In genomic region chr11:20794913-20795254, GRCm38 (mm10) we compare ENCODE assay signal across 8 mouse cellular contexts. TPM values are rescaled to one million over a fixed set of nuclear protein-coding genes. Genes with fewer than 3 reads are reported as not detected.
DNase-seq lines count a peak whose midpoint lies in the region; ATAC-seq and TF ChIP-seq lines count a peak whose summit lies in the region.

No protein-coding gene starts in this region.

- no peak for TF ChIP-seq POLR2A in CH12.LX (IDR thresholded peaks at IDR 0.05; ENCODE audit: low read depth, low read length)
- no peak for TF ChIP-seq POLR2A in embryonic fibroblast, embryonic 13.5 days (IDR thresholded peaks at IDR 0.05; ENCODE audit: low read depth, low read length)

- peak; percentile 23; the same call in 1 of the 2 replicates for ATAC-seq in kidney, postnatal 0 days (replicated peaks; ENCODE audit: low FRiP score, low read depth)
- ATAC-seq in midbrain, embryonic 12.5 days (ENCODE audit: low FRiP score, low read depth), result peak; percentile 58

- TF ChIP-seq EP300 in CH12.LX (IDR thresholded peaks at IDR 0.05; ENCODE audit: low read length), result no peak

- intact Hi-C loops in left cerebral cortex, adult 2 months (cut with DNase I), result loop anchor here (1.0 to 10.0 kb wide), 4 partner anchors 95 to 660 kb away; no protein-coding TSS in a partner anchor

- no peak for DNase-seq in kidney, postnatal 0 days (ENCODE audit: low spot score)
- no peak for DNase-seq in kidney, adult 18-20 months
- no peak for DNase-seq in CH12.LX (ENCODE audit: extremely low read depth)
- no peak for DNase-seq in cerebellum, adult 8-10 months
- DNase-seq in cerebellum, adult 11 months, result no peak
- no peak for DNase-seq in left cerebral cortex, adult 2 months (ENCODE audit: extremely low spot score in 1 of 2, low spot score in 2 of 2)

- no peaks in the 10 kb centered on the region for H3K9me3 ChIP-seq in kidney, postnatal 0 days (replicated peaks; ENCODE audit: low read length)
- H3K9me3 ChIP-seq in CH12.LX (replicated peaks; ENCODE audit: low read length), result peaks cover 11% of the 10 kb centered on the region
- H3K9me3 ChIP-seq in midbrain, embryonic 12.5 days, result peaks cover 5% of the 10 kb centered on the region; the same call in 1 of the 2 replicates

- no peak overlapping the region for H3K27ac ChIP-seq in kidney, postnatal 0 days
- no peak overlapping the region for H3K27ac ChIP-seq in CH12.LX (ENCODE audit: insufficient read depth, low read depth)
- H3K27ac ChIP-seq in embryonic fibroblast, embryonic 13.5 days (ENCODE audit: insufficient read depth, low read length), result no peak overlapping the region
- H3K27ac ChIP-seq in midbrain, embryonic 12.5 days (replicated peaks), result no peak overlapping the region
- H3K27ac ChIP-seq in left cerebral cortex, adult 2 months, result no peak overlapping the region

- H3K36me3 ChIP-seq in kidney, postnatal 0 days (ENCODE audit: insufficient read depth, low read length), result no peaks in the 10 kb centered on the region
- H3K36me3 ChIP-seq in CH12.LX (replicated peaks in 1 of 2; ENCODE audit: control insufficient read depth in 1 of 2, insufficient read depth in 1 of 2, low read length in 1 of 2), result no peaks in the 10 kb centered on the region
- H3K36me3 ChIP-seq in midbrain, embryonic 12.5 days, result no peaks in the 10 kb centered on the region

- no peak for TF ChIP-seq CTCF in kidney, postnatal 0 days (IDR thresholded peaks at IDR 0.05; ENCODE audit: low read depth)
- TF ChIP-seq CTCF in CH12.LX (conservative IDR thresholded peaks at IDR 0.05 in 1 of 2, IDR thresholded peaks at IDR 0.05 in 1 of 2; ENCODE audit: low read depth in 2 of 2, low read length in 2 of 2), result no peak; a peak in 1 of 4 replicates
- 0 out of 2 replicates have a peak, but pooled peaks have one; percentile 10 for TF ChIP-seq CTCF in embryonic fibroblast, embryonic 13.5 days (IDR thresholded peaks at IDR 0.05; ENCODE audit: borderline replicate concordance, insufficient read depth, low read length)
- no peak for TF ChIP-seq CTCF in left cerebral cortex, adult 2 months (IDR thresholded peaks at IDR 0.05)

- no peak for TF ChIP-seq RAD21 in CH12.LX (IDR thresholded peaks at IDR 0.05; ENCODE audit: low read depth, low read length)

- no peaks in the 10 kb centered on the region for H3K79me2 ChIP-seq in CH12.LX (replicated peaks; ENCODE audit: control insufficient read depth, extremely low read depth, insufficient read depth, poor library complexity, severe bottlenecking)

- H3K4me1 ChIP-seq in kidney, postnatal 0 days (replicated peaks; ENCODE audit: insufficient read depth, low read length), result no peaks in the 10 kb centered on the region
- H3K4me1 ChIP-seq in CH12.LX (ENCODE audit: control insufficient read depth in 1 of 2, insufficient read depth in 2 of 2), result peaks cover 6 to 12% of the 10 kb centered on the region in 2 experiments
- no peaks in the 10 kb centered on the region for H3K4me1 ChIP-seq in embryonic fibroblast, embryonic 13.5 days (ENCODE audit: control insufficient read depth, insufficient read depth, low read length)
- H3K4me1 ChIP-seq in midbrain, embryonic 12.5 days, result no peaks in the 10 kb centered on the region

- no peak overlapping the region for H3K9ac ChIP-seq in kidney, postnatal 0 days (ENCODE audit: low read depth, low read length)
- H3K9ac ChIP-seq in CH12.LX (ENCODE audit: insufficient read depth, low read depth), result no peak overlapping the region
- H3K9ac ChIP-seq in midbrain, embryonic 12.5 days (replicated peaks), result no peak overlapping the region

- H3K4me2 ChIP-seq in kidney, postnatal 0 days (ENCODE audit: low read length), result no peak overlapping the region
- H3K4me2 ChIP-seq in CH12.LX (ENCODE audit: insufficient read depth, low read depth, poor library complexity, severe bottlenecking), result peak overlapping the region; percentile 46
- peak overlapping the region; percentile 26; the same call in 1 of the 2 replicates for H3K4me2 ChIP-seq in midbrain, embryonic 12.5 days (replicated peaks)

- no peak overlapping the region for H3K4me3 ChIP-seq in kidney, postnatal 0 days (replicated peaks; ENCODE audit: low read depth, low read length)
- no peak overlapping the region for H3K4me3 ChIP-seq in CH12.LX (replicated peaks in 1 of 3; ENCODE audit: low read depth in 2 of 3, low read length in 2 of 3, poor library complexity in 1 of 3)
- no peak overlapping the region for H3K4me3 ChIP-seq in embryonic fibroblast, embryonic 13.5 days (ENCODE audit: insufficient read depth, low read length)
- H3K4me3 ChIP-seq in midbrain, embryonic 12.5 days, result no peak overlapping the region
- H3K4me3 ChIP-seq in left cerebral cortex, adult 2 months, result no peak overlapping the region

- H3K27me3 ChIP-seq in kidney, postnatal 0 days (ENCODE audit: insufficient read depth, low read length), result no peaks in the 10 kb centered on the region
- no peaks in the 10 kb centered on the region for H3K27me3 ChIP-seq in CH12.LX (replicated peaks)
- peaks cover 4% of the 10 kb centered on the region; the same call in 1 of the 2 replicates for H3K27me3 ChIP-seq in midbrain, embryonic 12.5 days

- in situ Hi-C loops in CH12.LX (cut with MboI; ENCODE audit: low pct_ligation_motif_present, low pct_unique_long_range_greater_than_20kb, low sequenced_read_pairs), result loop anchor here (5.0 to 10.0 kb wide), 3 partner anchors 122 to 670 kb away; no protein-coding TSS in a partner anchor

- dilution Hi-C loops in CH12.LX (cut with MboI; ENCODE audit: extremely low pct_ligation_motif_present, extremely low pct_unique_long_range_greater_than_20kb, low sequenced_read_pairs), result no loop called here

- WGBS in kidney, postnatal 0 days, result 48% methylated on average over 11 of the region's 11 CpGs
- 54% methylated on average over 11 of the region's 11 CpGs for WGBS in midbrain, embryonic 12.5 days

TF ChIP-seq in CH12.LX, 34 proteins besides CTCF, POLR2A, EP300 and RAD21:
- TF ChIP-seq CHD1 (IDR thresholded peaks at IDR 0.05; ENCODE audit: low read depth, low read length) (no peak), TCF12 (IDR thresholded peaks at IDR 0.05; ENCODE audit: low read depth, low read length) (no peak), MAFK (IDR thresholded peaks at IDR 0.05; ENCODE audit: insufficient replicate concordance, low read length) (no peak), SIN3A (IDR thresholded peaks at IDR 0.05; ENCODE audit: low read length) (no peak), USF2 (conservative IDR thresholded peaks at IDR 0.05; ENCODE audit: low read depth, low read length) (no peak), ZC3H11A (IDR thresholded peaks at IDR 0.05; ENCODE audit: low read depth, low read length) (no peak), HCFC1 (IDR thresholded peaks at IDR 0.05; ENCODE audit: low read depth, low read length) (no peak), MAX (IDR thresholded peaks at IDR 0.05; ENCODE audit: low read length) (no peak), PAX5 (IDR thresholded peaks at IDR 0.05; ENCODE audit: low read length) (no peak), RCOR1 (conservative IDR thresholded peaks at IDR 0.05; ENCODE audit: low read depth, low read length) (no peak), POLR2AphosphoS2 (IDR thresholded peaks at IDR 0.05; ENCODE audit: low read depth, low read length) (no peak), TBP (conservative IDR thresholded peaks at IDR 0.05; ENCODE audit: low read depth, low read length) (no peak), BHLHE40 (IDR thresholded peaks at IDR 0.05; ENCODE audit: low read depth, low read length) (no peak), KAT2A (IDR thresholded peaks at IDR 0.05; ENCODE audit: insufficient replicate concordance, low read length) (no peak), MEF2A (IDR thresholded peaks at IDR 0.05; ENCODE audit: borderline replicate concordance, low read depth, low read length) (no peak)

RNA-seq across cellular contexts. Expression of gene Lgalsl, which starts 36.0 kb away (rescaled TPM):
- 31.3 and 33.8 TPM in 2 replicates for polyA plus RNA-seq in kidney, postnatal 0 days (2015; fragmentation: Nextera tagmentation; extraction: Ambion mirVana)
- total RNA-seq in CH12.LX (2012; rRNA removed) (8.1 and 9.9 TPM in 2 replicates), CH12.LX (2014; rRNA removed) (22.7 and 26.5 TPM in 2 replicates)
- 16.4 and 16.9 TPM in 2 replicates for polyA plus RNA-seq in CH12.LX (2012; ENCODE audit: insufficient read length, low read depth)
- 76.9 and 81.0 TPM in 2 replicates for polyA plus RNA-seq in embryonic fibroblast, embryonic 13.5 days (2011; ENCODE audit: insufficient read length, low read depth, missing spikeins)
- polyA plus RNA-seq in midbrain, embryonic 12.5 days (2016; fragmentation: Nextera tagmentation; extraction: Ambion mirVana), result 39.1 and 43.1 TPM in 2 replicates
- total RNA-seq in left cerebral cortex, adult 2 months (2021), result 10 to 100 TPM; 80.7 to 86.3 TPM

RNA-seq across cellular contexts. Expression of gene Aftph, which starts 53.5 kb away (rescaled TPM):
- 25.1 and 25.4 TPM in 2 replicates for polyA plus RNA-seq in kidney, postnatal 0 days (2015; fragmentation: Nextera tagmentation; extraction: Ambion mirVana)
- 53.0 and 53.9 TPM in 2 replicates for total RNA-seq in CH12.LX (2012; rRNA removed)
- total RNA-seq in CH12.LX (2014; rRNA removed), result 76.1 and 80.0 TPM in 2 replicates
- polyA plus RNA-seq in CH12.LX (2012; ENCODE audit: insufficient read length, low read depth), result 53.7 and 57.9 TPM in 2 replicates
- polyA plus RNA-seq in embryonic fibroblast, embryonic 13.5 days (2011; ENCODE audit: insufficient read length, low read depth, missing spikeins), result 37.9 and 41.8 TPM in 2 replicates
- polyA plus RNA-seq in midbrain, embryonic 12.5 days (2016; fragmentation: Nextera tagmentation; extraction: Ambion mirVana), result 34.8 and 37.8 TPM in 2 replicates
- 10 to 100 TPM; 92.0 to 92.7 TPM for total RNA-seq in left cerebral cortex, adult 2 months (2021)
